Mouse (Mus musculus): ENCODE measurements around the gene Glipr1l1. TPM values are rescaled to one million over a fixed set of nuclear protein-coding genes. Genes with fewer than 3 reads are reported as not detected.
A peak's percentile ranks its signal among the peaks of the same experiment; 100 is the strongest.
"Not testable (repeated sequence)": the region's sequence is repeated elsewhere in the genome, so short reads cannot be mapped to it uniquely, and the experiment has no call there.

Gene Glipr1l1
- polyA plus RNA-seq (2011; ENCODE audit: insufficient read depth, insufficient read length, low read depth, missing spikeins) = not detected in 2 replicates

- H3K4me3 ChIP-seq (ENCODE audit: low read depth, low read length) = no peak within 1 kb of the TSS
- no peak within 1 kb of the TSS for H3K9ac ChIP-seq (ENCODE audit: low read depth, poor library complexity, severe bottlenecking)
- H3K36me3 ChIP-seq (ENCODE audit: control insufficient read depth, insufficient read depth, low read length, poor library complexity, severe bottlenecking) = no peaks in the 10 kb centered on the region
- no peaks in the 10 kb centered on the region for H3K27me3 ChIP-seq (ENCODE audit: control insufficient read depth, insufficient read depth, low read length, poor library complexity, severe bottlenecking)
- TF ChIP-seq CTCF (IDR thresholded peaks at IDR 0.05; ENCODE audit: low read depth, low read length) = peak; percentile 34
- no peak for TF ChIP-seq POLR2A (IDR thresholded peaks at IDR 0.05; ENCODE audit: insufficient read depth, low read length)
- H3K9me3 ChIP-seq (replicated peaks; ENCODE audit: control insufficient read depth, insufficient read depth, low read length, poor library complexity, severe bottlenecking) = no peaks in the 10 kb centered on the region; the same call in 1 of the 2 replicates
- no peak within 1 kb of the TSS for H3K27ac ChIP-seq (ENCODE audit: insufficient read depth, low read length)
- H3K4me1 ChIP-seq (ENCODE audit: control insufficient read depth, insufficient read depth, low read length) = no peaks in the 10 kb centered on the region
These were observed at the start of gene Glipr1l1 for GRCm38 (mm10) chr10:112059702-112060582. Glipr1l1 (plus strand) TSS chr10:112060189.

GRCm38 (mm10) chr10:112023585-112023984 is 36.4 kb upstream of the Glipr1l1 start:
- TF ChIP-seq EP300 (IDR thresholded peaks at IDR 0.05; ENCODE audit: insufficient read depth, low read depth, low read length) = no peak
- TF ChIP-seq CTCF (IDR thresholded peaks at IDR 0.05; ENCODE audit: low read depth, low read length) = no peak
- TF ChIP-seq POLR2A (IDR thresholded peaks at IDR 0.05; ENCODE audit: insufficient read depth, low read length) = no peak
- Histone ChIP-seq H3K4me1 (ENCODE audit: control insufficient read depth, insufficient read depth, low read length) (no peaks in the 10 kb centered on the region), H3K9me3 (replicated peaks; ENCODE audit: control insufficient read depth, insufficient read depth, low read length, poor library complexity, severe bottlenecking) (no peaks in the 10 kb centered on the region), H3K36me3 (ENCODE audit: control insufficient read depth, insufficient read depth, low read length, poor library complexity, severe bottlenecking) (no peaks in the 10 kb centered on the region), H3K9ac (ENCODE audit: low read depth, poor library complexity, severe bottlenecking) (no peak overlapping the region), H3K27ac (ENCODE audit: insufficient read depth, low read length) (no peak overlapping the region), H3K4me3 (ENCODE audit: low read depth, low read length) (no peak overlapping the region), H3K27me3 (ENCODE audit: control insufficient read depth, insufficient read depth, low read length, poor library complexity, severe bottlenecking) (no peaks in the 10 kb centered on the region)

GRCm38 (mm10) chr10:112028689-112029088 is 31.3 kb upstream of the Glipr1l1 start:
- H3K4me1 ChIP-seq (ENCODE audit: control insufficient read depth, insufficient read depth, low read length); H3K27me3 ChIP-seq (ENCODE audit: control insufficient read depth, insufficient read depth, low read length, poor library complexity, severe bottlenecking); H3K36me3 ChIP-seq (ENCODE audit: control insufficient read depth, insufficient read depth, low read length, poor library complexity, severe bottlenecking); H3K4me3 ChIP-seq (ENCODE audit: low read depth, low read length); H3K9me3 ChIP-seq (replicated peaks; ENCODE audit: control insufficient read depth, insufficient read depth, low read length, poor library complexity, severe bottlenecking); H3K9ac ChIP-seq (ENCODE audit: low read depth, poor library complexity, severe bottlenecking); H3K27ac ChIP-seq (ENCODE audit: insufficient read depth, low read length): not testable (repeated sequence)

- H3K4me1 ChIP-seq (ENCODE audit: control insufficient read depth, insufficient read depth, low read length); H3K36me3 ChIP-seq (ENCODE audit: control insufficient read depth, insufficient read depth, low read length, poor library complexity, severe bottlenecking); H3K9ac ChIP-seq (ENCODE audit: low read depth, poor library complexity, severe bottlenecking); H3K4me3 ChIP-seq (ENCODE audit: low read depth, low read length); H3K27ac ChIP-seq (ENCODE audit: insufficient read depth, low read length); H3K9me3 ChIP-seq (replicated peaks; ENCODE audit: control insufficient read depth, insufficient read depth, low read length, poor library complexity, severe bottlenecking); H3K27me3 ChIP-seq (ENCODE audit: control insufficient read depth, insufficient read depth, low read length, poor library complexity, severe bottlenecking): not testable (repeated sequence)
These were observed 16.5 kb upstream of the Glipr1l1 start for GRCm38 (mm10) chr10:112043523-112043922.

- H3K9ac ChIP-seq (ENCODE audit: low read depth, poor library complexity, severe bottlenecking); H3K36me3 ChIP-seq (ENCODE audit: control insufficient read depth, insufficient read depth, low read length, poor library complexity, severe bottlenecking); H3K27me3 ChIP-seq (ENCODE audit: control insufficient read depth, insufficient read depth, low read length, poor library complexity, severe bottlenecking); H3K27ac ChIP-seq (ENCODE audit: insufficient read depth, low read length); H3K9me3 ChIP-seq (replicated peaks; ENCODE audit: control insufficient read depth, insufficient read depth, low read length, poor library complexity, severe bottlenecking); H3K4me3 ChIP-seq (ENCODE audit: low read depth, low read length); H3K4me1 ChIP-seq (ENCODE audit: control insufficient read depth, insufficient read depth, low read length): not testable (repeated sequence)
These were observed 15.7 kb upstream of the Glipr1l1 start for GRCm38 (mm10) chr10:112044283-112044682.

- H3K27ac ChIP-seq (ENCODE audit: insufficient read depth, low read length) = no peak overlapping the region
- TF ChIP-seq EP300 (IDR thresholded peaks at IDR 0.05; ENCODE audit: insufficient read depth, low read depth, low read length) (no peak), POLR2A (IDR thresholded peaks at IDR 0.05; ENCODE audit: insufficient read depth, low read length) (no peak), CTCF (IDR thresholded peaks at IDR 0.05; ENCODE audit: low read depth, low read length) (no peak)
- no peaks in the 10 kb centered on the region for H3K27me3 ChIP-seq (ENCODE audit: control insufficient read depth, insufficient read depth, low read length, poor library complexity, severe bottlenecking)
- peaks cover 4% of the 10 kb centered on the region for H3K9me3 ChIP-seq (replicated peaks; ENCODE audit: control insufficient read depth, insufficient read depth, low read length, poor library complexity, severe bottlenecking)
- no peak overlapping the region for H3K9ac ChIP-seq (ENCODE audit: low read depth, poor library complexity, severe bottlenecking)
- H3K4me3 ChIP-seq (ENCODE audit: low read depth, low read length) = no peak overlapping the region
- no peaks in the 10 kb centered on the region for H3K36me3 ChIP-seq (ENCODE audit: control insufficient read depth, insufficient read depth, low read length, poor library complexity, severe bottlenecking)
- no peaks in the 10 kb centered on the region for H3K4me1 ChIP-seq (ENCODE audit: control insufficient read depth, insufficient read depth, low read length)
These were observed 8.8 kb upstream of the Glipr1l1 start for GRCm38 (mm10) chr10:112051220-112051619.

- not testable (repeated sequence) for H3K27me3 ChIP-seq (ENCODE audit: control insufficient read depth, insufficient read depth, low read length, poor library complexity, severe bottlenecking)
These were observed 8.0 kb upstream of the Glipr1l1 start for GRCm38 (mm10) chr10:112051956-112052355.

GRCm38 (mm10) chr10:112060583-112060934 is 570 bp downstream of the Glipr1l1 start:
- not testable (repeated sequence) for H3K36me3 ChIP-seq (ENCODE audit: control insufficient read depth, insufficient read depth, low read length, poor library complexity, severe bottlenecking); H3K27me3 ChIP-seq (ENCODE audit: control insufficient read depth, insufficient read depth, low read length, poor library complexity, severe bottlenecking); H3K9ac ChIP-seq (ENCODE audit: low read depth, poor library complexity, severe bottlenecking); H3K4me3 ChIP-seq (ENCODE audit: low read depth, low read length); H3K9me3 ChIP-seq (replicated peaks; ENCODE audit: control insufficient read depth, insufficient read depth, low read length, poor library complexity, severe bottlenecking); H3K4me1 ChIP-seq (ENCODE audit: control insufficient read depth, insufficient read depth, low read length); H3K27ac ChIP-seq (ENCODE audit: insufficient read depth, low read length)

More at GRCm38 (mm10) chr10:112051956-112052355, 8.0 kb upstream of the Glipr1l1 start:
- not testable (repeated sequence) for H3K4me3 ChIP-seq (ENCODE audit: low read depth, low read length); H3K36me3 ChIP-seq (ENCODE audit: control insufficient read depth, insufficient read depth, low read length, poor library complexity, severe bottlenecking); H3K27ac ChIP-seq (ENCODE audit: insufficient read depth, low read length); H3K9ac ChIP-seq (ENCODE audit: low read depth, poor library complexity, severe bottlenecking); H3K4me1 ChIP-seq (ENCODE audit: control insufficient read depth, insufficient read depth, low read length); H3K9me3 ChIP-seq (replicated peaks; ENCODE audit: control insufficient read depth, insufficient read depth, low read length, poor library complexity, severe bottlenecking)
